Mouse (Mus musculus) hindbrain, embryonic 16.5 days (tissue): ENCODE results near the gene Trim80. TPM values are rescaled to one million over a fixed set of nuclear protein-coding genes. Genes with fewer than 3 reads are reported as not detected.

ENCODE experiments used
- ATAC-seq: fragments of 200-750 bp; cut with Nextera tagmentation; 2 replicates; pipeline ENCODE4 v1.8.0; 2017; ENCODE audit warnings: moderate TSS enrichment, moderate library complexity
- H3K27ac ChIP-seq: fragments of 300-500 bp; sonication (generic); 2 replicates; pipeline ENCODE4 v1.5.1; 2014; ENCODE audit warnings: low read depth, mild to moderate bottlenecking, control low read depth, low read length, moderate library complexity
- H3K27me3 ChIP-seq: fragments of 300-500 bp; sonication (generic); replicated peaks from 2 replicates; pipeline ENCODE4 v1.6.1; 2014; ENCODE audit warnings: low read length; ENCODE audit not compliant: control insufficient read depth, insufficient read depth
- H3K36me3 ChIP-seq: fragments of 300-500 bp; sonication (generic); 2 replicates; pipeline ENCODE4 v1.6.1; 2014; ENCODE audit warnings: mild to moderate bottlenecking, low read length, moderate library complexity, mixed read lengths; ENCODE audit not compliant: control insufficient read depth, insufficient read depth
- H3K4me1 ChIP-seq: fragments of 300-500 bp; sonication (generic); 2 replicates; pipeline ENCODE4 v1.6.1; 2014; ENCODE audit warnings: low read depth, low read length; ENCODE audit not compliant: control insufficient read depth, insufficient read depth
- H3K4me2 ChIP-seq: fragments of 300-500 bp; sonication (generic); 2 replicates; pipeline ENCODE4 v1.6.1; 2014; ENCODE audit warnings: mild to moderate bottlenecking, low read length, control low read depth, moderate library complexity
- H3K4me3 ChIP-seq: fragments of 300-500 bp; sonication (generic); 2 replicates; pipeline ENCODE4 v1.5.1; 2014; ENCODE audit warnings: mild to moderate bottlenecking, low read length, control low read depth, moderate library complexity
- H3K9ac ChIP-seq: fragments of 300-500 bp; sonication (generic); 2 replicates; pipeline ENCODE4 v1.6.1; 2014; ENCODE audit warnings: low read depth, mild to moderate bottlenecking, control low read depth, low read length, moderate library complexity
- H3K9me3 ChIP-seq: fragments of 300-500 bp; sonication (generic); 2 replicates; pipeline ENCODE4 v1.6.1; 2014; ENCODE audit warnings: mild to moderate bottlenecking, low read length, moderate library complexity; ENCODE audit not compliant: control insufficient read depth
- WGBS: fragments of 180-500 bp; shearing (Covaris S2); extraction: QIAGEN DNeasy Blood & Tissue Kit; methylation state at CpG from one replicate; pipeline ENCODE4 v1.1.7; 2014; 5-methylcytosine and 5-hydroxymethylcytosine counted together
- polyA plus RNA-seq: library from polyadenylated mRNA; unstranded; fragments of >200 nt; fragmentation: Nextera tagmentation; extraction: Ambion mirVana; gene quantifications from 2 replicates; pipeline ENCODE4 v1.2.1, GENCODE M21; 2015

Gene Trim80
- 0.15 TPM in 1 of 2 replicates, not detected in the other for polyA plus RNA-seq

DNA sequence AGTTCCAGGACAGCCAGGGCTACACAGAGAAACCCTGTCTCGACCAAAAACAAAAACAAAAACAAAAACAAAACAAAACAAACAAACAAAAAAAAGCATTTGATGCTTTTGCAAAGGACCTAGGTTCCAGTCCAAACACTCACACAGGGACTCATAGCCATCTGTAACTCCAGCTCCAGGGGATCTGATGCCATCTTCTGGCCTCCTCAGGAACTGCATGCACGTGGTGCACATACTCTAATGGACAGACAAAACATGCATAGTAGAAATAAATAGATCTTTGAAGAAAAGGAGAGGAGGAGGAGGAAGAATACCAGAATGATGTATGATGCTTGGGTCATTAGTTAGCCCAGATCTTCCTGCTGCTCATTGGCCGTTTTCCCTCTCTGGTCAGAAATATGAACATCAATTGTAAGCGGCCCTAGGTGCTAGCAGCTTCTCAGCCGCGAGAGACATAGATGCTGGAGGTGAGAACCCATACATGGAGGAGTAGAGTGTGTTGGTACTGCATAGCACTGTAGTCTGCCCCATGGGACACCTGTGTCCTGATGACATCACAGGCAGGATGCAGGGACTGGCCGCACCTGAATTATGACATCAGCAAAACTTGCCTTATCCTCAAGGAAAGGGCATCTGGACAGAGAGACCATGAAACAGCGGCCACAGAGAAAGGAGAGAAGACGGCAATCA, at the start of gene Trim80:
Gene Trim80 (plus strand): TSS at position 640 of the 690 bp plus-strand sequence.
- ATAC-seq: no peak
- 97% methylated on average over 9 of the region's 9 CpGs for WGBS
- Histone ChIP-seq H3K4me1 (peaks cover 10% of the 10 kb centered on the region), H3K9me3 (no peaks in the 10 kb centered on the region), H3K4me2 (no peak within 1 kb of the TSS), H3K36me3 (no peaks in the 10 kb centered on the region), H3K4me3 (no peak within 1 kb of the TSS), H3K9ac (no peak within 1 kb of the TSS), H3K27ac (no peak within 1 kb of the TSS), H3K27me3 (no peaks in the 10 kb centered on the region)

DNA sequence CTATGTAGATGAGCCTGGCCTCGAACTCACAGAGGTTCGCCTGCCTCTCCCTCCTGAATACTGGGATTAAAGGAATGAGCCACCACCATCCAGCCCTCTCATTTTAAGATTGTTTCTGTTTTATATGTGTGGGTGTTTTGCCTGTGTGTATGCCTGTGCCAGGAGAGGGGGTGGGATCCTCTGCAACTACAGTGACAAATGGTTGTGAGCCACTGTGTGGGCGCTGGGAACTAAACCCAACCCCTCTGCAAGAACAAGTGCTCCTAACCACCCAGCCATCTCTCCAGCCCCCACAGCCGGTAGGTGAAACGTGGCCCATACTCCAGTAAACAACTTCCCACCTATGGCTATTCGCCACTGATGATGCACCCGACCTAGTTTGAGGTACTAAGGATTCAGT, 49.0 kb upstream of the Trim80 start:
- no peak overlapping the region for H3K9ac ChIP-seq
- H3K9me3 ChIP-seq: no peaks in the 10 kb centered on the region
- no peak overlapping the region for H3K4me2 ChIP-seq
- no peak overlapping the region for H3K4me3 ChIP-seq
- peaks cover 30% of the 10 kb centered on the region for H3K36me3 ChIP-seq
- H3K27ac ChIP-seq: no peak overlapping the region
- no peaks in the 10 kb centered on the region for H3K27me3 ChIP-seq
- 89% methylated on average over 7 of the region's 7 CpGs for WGBS
- H3K4me1 ChIP-seq: no peaks in the 10 kb centered on the region
- no peak for ATAC-seq

DNA sequence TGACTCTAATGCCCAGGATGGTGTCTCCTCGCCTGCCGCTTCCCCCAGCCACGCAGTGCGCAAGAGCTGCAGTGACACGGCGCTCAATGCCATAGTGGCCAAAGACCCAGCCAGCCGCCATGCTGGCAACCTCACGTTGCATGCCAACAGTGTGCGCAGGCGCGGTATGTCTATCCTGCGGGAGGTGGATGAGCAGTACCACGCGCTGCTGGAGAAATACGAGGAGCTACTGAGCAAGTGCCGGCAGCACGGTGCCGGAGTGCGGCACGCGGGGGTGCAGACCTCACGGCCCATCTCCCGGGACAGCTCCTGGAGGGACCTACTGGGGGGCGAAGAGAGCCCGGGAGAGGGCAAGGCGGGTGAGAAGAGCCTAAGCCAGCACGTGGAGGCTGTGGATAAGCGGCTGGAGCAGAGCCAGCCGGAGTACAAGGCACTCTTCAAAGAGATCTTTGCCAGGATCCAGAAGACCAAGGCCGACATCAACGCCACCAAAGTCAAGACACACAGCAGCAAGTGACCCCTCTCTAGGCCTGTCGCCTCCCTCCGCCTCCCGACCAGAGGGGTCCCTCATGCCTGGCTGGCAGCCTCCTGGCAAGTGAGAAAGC, 46.5 kb upstream of the Trim80 start:
- 67% methylated on average over 33 of the region's 34 CpGs for WGBS
- no peak overlapping the region; the same call in 1 of the 2 replicates for H3K9ac ChIP-seq
- peaks cover 30% of the 10 kb centered on the region for H3K36me3 ChIP-seq

DNA sequence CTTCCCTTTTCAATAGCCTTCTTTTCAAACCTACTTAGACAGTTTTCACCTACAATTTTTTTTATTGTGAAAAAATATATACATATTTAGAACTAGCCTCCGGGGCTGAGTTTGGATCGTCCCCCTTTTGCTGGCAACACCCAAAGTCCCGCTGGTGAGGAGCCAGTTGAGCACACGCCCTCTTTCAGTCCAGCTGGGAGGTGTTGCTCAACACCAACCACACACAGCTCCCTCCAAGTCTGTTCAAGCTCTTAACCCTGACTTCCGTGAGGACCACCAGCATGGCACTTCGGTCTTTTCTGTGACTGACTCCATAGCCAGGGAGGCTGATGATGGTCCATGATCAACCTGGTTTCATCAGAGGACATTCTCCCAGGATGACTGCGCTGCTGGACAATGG, 42.3 kb upstream of the Trim80 start:
- H3K27ac ChIP-seq: no peak overlapping the region
- no peak overlapping the region for H3K4me2 ChIP-seq
- H3K4me3 ChIP-seq: no peak overlapping the region
- H3K9ac ChIP-seq: no peak overlapping the region
- no peak for ATAC-seq
- H3K9me3 ChIP-seq: no peaks in the 10 kb centered on the region
- H3K27me3 ChIP-seq: no peaks in the 10 kb centered on the region
- peaks cover 8% of the 10 kb centered on the region for H3K4me1 ChIP-seq
- 80% methylated on average over 7 of the region's 7 CpGs for WGBS
- H3K36me3 ChIP-seq: peaks cover 13% of the 10 kb centered on the region

More for the DNA sequence above, 46.5 kb upstream of the Trim80 start:
- Histone ChIP-seq H3K4me2 (no peak overlapping the region), H3K27ac (no peak overlapping the region), H3K27me3 (no peaks in the 10 kb centered on the region), H3K4me1 (no peaks in the 10 kb centered on the region), H3K4me3 (no peak overlapping the region), H3K9me3 (no peaks in the 10 kb centered on the region)
- ATAC-seq: peak; percentile 37; the same call in 1 of the 2 replicates

DNA sequence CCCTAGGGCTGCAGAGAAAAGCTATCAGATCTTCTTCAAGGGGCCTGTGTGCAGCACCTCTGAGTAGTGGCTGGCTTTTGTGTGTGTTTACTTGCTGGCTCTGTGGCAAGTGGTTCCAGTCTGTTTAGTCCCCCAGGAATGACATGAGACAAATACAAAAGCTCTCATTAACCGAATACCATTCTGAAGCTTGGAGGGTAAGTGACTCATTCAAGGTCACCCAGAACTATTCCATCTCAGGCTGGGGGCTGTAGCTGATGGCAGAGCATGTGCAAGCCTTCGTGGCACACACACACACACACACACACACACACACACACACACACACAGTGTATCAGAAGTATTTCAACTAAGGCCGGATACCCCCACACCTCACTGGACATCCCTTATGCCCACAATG, 40.2 kb upstream of the Trim80 start:
- H3K9ac ChIP-seq: no peak overlapping the region
- H3K4me3 ChIP-seq: no peak overlapping the region
- no peak overlapping the region for H3K4me2 ChIP-seq
- H3K4me1 ChIP-seq: peaks cover 19% of the 10 kb centered on the region
- no peak for ATAC-seq
- H3K36me3 ChIP-seq: peaks cover 6% of the 10 kb centered on the region
- no peaks in the 10 kb centered on the region for H3K9me3 ChIP-seq
- H3K27me3 ChIP-seq: no peaks in the 10 kb centered on the region
- 72% methylated on average over 3 of the region's 3 CpGs for WGBS
- peak overlapping the region; percentile 53 for H3K27ac ChIP-seq

DNA sequence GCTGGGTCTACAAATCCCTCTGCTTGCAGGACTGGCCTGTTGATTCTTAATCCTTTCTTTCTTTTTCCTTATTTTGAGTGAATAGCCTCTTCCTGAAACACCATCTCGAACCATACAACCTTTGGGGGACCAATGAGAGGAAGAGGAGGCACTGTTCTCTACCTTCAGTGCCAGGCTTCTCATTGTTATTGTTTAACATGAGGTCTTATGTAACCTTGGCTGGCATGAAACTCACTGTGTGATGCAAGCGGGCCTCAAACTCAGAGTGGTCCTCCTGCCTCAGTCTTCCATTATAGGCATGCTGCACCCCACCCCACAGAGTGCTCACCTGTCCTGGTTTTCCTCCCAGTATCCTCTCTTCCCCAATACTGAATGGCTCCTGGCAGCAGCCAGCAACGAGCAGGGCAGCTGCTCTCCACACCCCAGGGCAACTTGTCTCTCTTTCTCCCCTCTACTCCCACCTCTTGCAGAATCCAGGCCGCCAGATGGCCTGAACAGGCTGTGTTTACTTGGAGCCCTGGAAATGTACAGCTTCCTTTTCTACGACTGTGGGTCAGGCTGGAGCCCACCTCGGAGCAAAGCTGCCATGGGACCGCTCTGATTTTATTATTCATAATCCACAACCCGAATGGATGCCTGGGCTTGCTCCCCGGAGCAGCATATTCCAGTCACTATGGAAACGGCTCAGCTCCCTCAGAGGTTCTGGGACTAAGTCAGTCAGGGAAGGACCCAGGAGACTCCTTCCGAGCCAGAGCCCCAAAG, 39.5 kb upstream of the Trim80 start:
- Histone ChIP-seq H3K9ac (peak overlapping the region; percentile 35; the same call in 1 of the 2 replicates), H3K27ac (peak overlapping the region; percentile 53), H3K4me2 (peak overlapping the region; percentile 19; the same call in 1 of the 2 replicates), H3K4me3 (no peak overlapping the region), H3K36me3 (peaks cover under 1% of the 10 kb centered on the region; the same call in 1 of the 2 replicates), H3K27me3 (no peaks in the 10 kb centered on the region), H3K9me3 (no peaks in the 10 kb centered on the region), H3K4me1 (peaks cover 20% of the 10 kb centered on the region)
- 33% methylated on average over 11 of the region's 11 CpGs for WGBS
- ATAC-seq: no peak

DNA sequence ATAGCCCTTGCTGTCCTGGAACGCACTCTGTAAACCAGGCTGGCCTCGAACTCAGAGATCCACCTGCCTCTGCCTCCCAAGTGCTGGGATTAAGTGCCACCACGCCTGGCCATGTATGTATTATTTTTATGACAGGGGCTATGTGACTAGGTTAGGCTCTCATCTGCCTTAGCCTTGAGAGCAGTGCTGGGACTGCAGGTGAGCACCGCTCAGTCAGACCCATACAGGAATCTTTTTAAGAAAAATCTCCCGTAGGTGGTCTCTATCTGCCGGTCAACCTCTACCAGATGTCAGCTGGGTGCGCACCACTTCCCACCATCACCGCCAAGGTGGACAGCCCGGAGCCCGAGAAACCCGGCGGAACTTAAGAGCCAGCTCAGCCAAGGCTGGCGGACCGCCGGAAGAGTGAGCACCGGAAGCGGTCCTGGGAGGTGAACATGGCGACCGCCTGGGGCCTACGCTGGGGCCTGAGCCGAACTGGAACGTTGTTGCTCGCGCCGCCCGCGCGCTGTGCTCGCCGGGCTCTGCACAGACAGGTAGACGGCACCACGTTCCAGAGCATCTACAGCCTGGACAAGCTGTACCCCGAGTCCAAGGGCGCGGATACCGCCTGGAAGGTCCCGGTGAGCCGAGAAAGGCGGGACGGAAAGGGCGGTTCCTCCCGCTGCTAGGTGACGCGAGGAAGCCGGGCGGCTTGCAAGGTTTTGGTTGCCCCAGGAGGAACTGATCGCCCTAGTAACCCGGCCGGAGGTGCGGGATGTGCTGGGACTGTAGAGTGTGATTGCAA, 36.8 kb upstream of the Trim80 start, which contains the start of gene Mrpl58:
Gene Mrpl58 (plus strand): TSS at position 415 of the 787 bp plus-strand sequence.
- Histone ChIP-seq H3K4me2 (peak within 1 kb of the TSS; percentile 89), H3K36me3 (0 out of 2 replicates have a peak, but pooled peaks cover 3% of the 10 kb centered on the region), H3K27me3 (no peaks in the 10 kb centered on the region), H3K4me3 (peak within 1 kb of the TSS; percentile 80), H3K27ac (peak within 1 kb of the TSS; percentile 93), H3K4me1 (peaks cover 20% of the 10 kb centered on the region), H3K9me3 (no peaks in the 10 kb centered on the region), H3K9ac (peak within 1 kb of the TSS; percentile 94)
- WGBS: 3% methylated on average over 50 of the region's 50 CpGs
- peak; percentile 92 for ATAC-seq

DNA sequence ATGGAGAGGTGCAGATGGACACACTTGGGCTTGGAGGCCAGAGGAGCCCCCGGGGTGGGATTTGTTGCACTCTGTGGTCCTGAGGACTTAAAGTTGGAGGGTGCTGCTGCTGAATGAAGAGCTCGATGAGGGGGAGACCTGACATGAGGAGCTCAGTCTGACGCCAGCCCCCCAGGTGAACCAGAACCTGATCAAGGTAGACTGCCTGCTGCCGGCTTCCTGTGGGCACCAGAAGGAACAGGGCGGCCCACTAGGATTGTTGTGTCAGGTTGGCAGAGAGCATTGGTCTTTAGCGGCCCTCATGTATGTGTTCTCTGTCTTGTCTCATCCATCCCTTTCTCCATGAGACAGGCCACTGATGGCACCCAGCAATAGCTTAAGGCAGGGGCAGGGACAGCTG, 34.6 kb upstream of the Trim80 start:
- ATAC-seq: no peak
- no peak overlapping the region for H3K9ac ChIP-seq
- no peak overlapping the region for H3K4me3 ChIP-seq
- peaks cover 7% of the 10 kb centered on the region; the same call in 1 of the 2 replicates for H3K36me3 ChIP-seq
- peaks cover 19% of the 10 kb centered on the region for H3K4me1 ChIP-seq
- H3K9me3 ChIP-seq: no peaks in the 10 kb centered on the region
- no peak overlapping the region for H3K27ac ChIP-seq
- H3K4me2 ChIP-seq: no peak overlapping the region
- 96% methylated on average over 6 of the region's 6 CpGs for WGBS
- no peaks in the 10 kb centered on the region for H3K27me3 ChIP-seq
